Mouse (Mus musculus): ENCODE measurements at regions not wholly inside any gene's neighbourhood (a gene's known extent, or its start where the extent isn't known, plus 50 kb on each side); places are given as distances from the start of the nearest gene placed in this dataset.

- H3K27me3 ChIP-seq (ENCODE audit: insufficient read depth, low read length): no peaks in the 10 kb centered on the region
- ATAC-seq (ENCODE audit: low FRiP score, low TSS enrichment): no peak
- H3K27ac ChIP-seq (ENCODE audit: low read length): no peak overlapping the region
- H3K9me3 ChIP-seq (ENCODE audit: low read length): no peaks in the 10 kb centered on the region
- H3K4me1 ChIP-seq (ENCODE audit: insufficient read depth, low read length): peaks cover 21% of the 10 kb centered on the region
- no peak overlapping the region for H3K4me2 ChIP-seq (replicated peaks; ENCODE audit: low read depth, low read length)
- WGBS: 71% methylated on average over 5 of the region's 5 CpGs
- no peak overlapping the region for H3K9ac ChIP-seq (replicated peaks; ENCODE audit: low read length)
- no peaks in the 10 kb centered on the region for H3K36me3 ChIP-seq (ENCODE audit: insufficient read depth, low read length)
- H3K4me3 ChIP-seq (ENCODE audit: low read length): no peak overlapping the region
Observed at GRCm38 (mm10) chr17:26356906-26357305, 57.7 kb upstream of the Neurl1b start.

- Histone ChIP-seq H3K36me3 (ENCODE audit: insufficient read depth, low read length) (no peaks in the 10 kb centered on the region), H3K4me2 (replicated peaks; ENCODE audit: low read depth, low read length) (no peak overlapping the region), H3K4me3 (ENCODE audit: low read length) (no peak overlapping the region), H3K27me3 (ENCODE audit: insufficient read depth, low read length) (no peaks in the 10 kb centered on the region), H3K9ac (replicated peaks; ENCODE audit: low read length) (no peak overlapping the region), H3K4me1 (ENCODE audit: insufficient read depth, low read length) (peaks cover 23% of the 10 kb centered on the region), H3K9me3 (ENCODE audit: low read length) (no peaks in the 10 kb centered on the region), H3K27ac (ENCODE audit: low read length) (no peak overlapping the region)
- WGBS: 20% methylated on average over 4 of the region's 4 CpGs
- ATAC-seq (ENCODE audit: low FRiP score, low TSS enrichment): peak; percentile 83
Observed at GRCm38 (mm10) chr17:26357784-26358183, 56.8 kb upstream of the Neurl1b start.

GRCm38 (mm10) chr17:26360711-26361110, 53.9 kb upstream of the Neurl1b start:
- ATAC-seq (ENCODE audit: low FRiP score, low TSS enrichment): no peak
- WGBS: 50% methylated on average over 6 of the region's 6 CpGs
- Histone ChIP-seq H3K4me3 (ENCODE audit: low read length) (no peak overlapping the region), H3K4me1 (ENCODE audit: insufficient read depth, low read length) (peaks cover 26% of the 10 kb centered on the region), H3K36me3 (ENCODE audit: insufficient read depth, low read length) (no peaks in the 10 kb centered on the region), H3K4me2 (replicated peaks; ENCODE audit: low read depth, low read length) (no peak overlapping the region), H3K9ac (replicated peaks; ENCODE audit: low read length) (no peak overlapping the region), H3K27me3 (ENCODE audit: insufficient read depth, low read length) (no peaks in the 10 kb centered on the region), H3K9me3 (ENCODE audit: low read length) (no peaks in the 10 kb centered on the region), H3K27ac (ENCODE audit: low read length) (no peak overlapping the region)

- peaks cover 30% of the 10 kb centered on the region for H3K4me1 ChIP-seq (ENCODE audit: insufficient read depth, low read length)
- no peaks in the 10 kb centered on the region for H3K36me3 ChIP-seq (ENCODE audit: insufficient read depth, low read length)
- H3K27me3 ChIP-seq (ENCODE audit: insufficient read depth, low read length): no peaks in the 10 kb centered on the region
- no peak overlapping the region for H3K9ac ChIP-seq (replicated peaks; ENCODE audit: low read length)
- ATAC-seq (ENCODE audit: low FRiP score, low TSS enrichment): no peak
- no peak overlapping the region for H3K27ac ChIP-seq (ENCODE audit: low read length)
- no peaks in the 10 kb centered on the region for H3K9me3 ChIP-seq (ENCODE audit: low read length)
- H3K4me3 ChIP-seq (ENCODE audit: low read length): no peak overlapping the region
- no peak overlapping the region for H3K4me2 ChIP-seq (replicated peaks; ENCODE audit: low read depth, low read length)
- 79% methylated on average over 7 of the region's 7 CpGs for WGBS
Observed at GRCm38 (mm10) chr17:26361420-26361819, 53.2 kb upstream of the Neurl1b start.

- Histone ChIP-seq H3K4me2 (replicated peaks; ENCODE audit: low read depth, low read length) (no peak overlapping the region), H3K9ac (replicated peaks; ENCODE audit: low read length) (no peak overlapping the region), H3K4me3 (ENCODE audit: low read length) (no peak overlapping the region), H3K9me3 (ENCODE audit: low read length) (no peaks in the 10 kb centered on the region), H3K27ac (ENCODE audit: low read length) (no peak overlapping the region), H3K36me3 (ENCODE audit: insufficient read depth, low read length) (no peaks in the 10 kb centered on the region), H3K4me1 (ENCODE audit: insufficient read depth, low read length) (peaks cover 34% of the 10 kb centered on the region), H3K27me3 (ENCODE audit: insufficient read depth, low read length) (no peaks in the 10 kb centered on the region)
- no peak for ATAC-seq (ENCODE audit: low FRiP score, low TSS enrichment)
- 58% methylated on average over 3 of the region's 3 CpGs for WGBS
Observed at GRCm38 (mm10) chr17:26361992-26362391, 52.6 kb upstream of the Neurl1b start.

- WGBS: 52% methylated on average over 12 of the region's 12 CpGs
- no peaks in the 10 kb centered on the region for H3K36me3 ChIP-seq (ENCODE audit: insufficient read depth, low read length)
- H3K4me1 ChIP-seq (ENCODE audit: insufficient read depth, low read length): peaks cover 42% of the 10 kb centered on the region
- no peaks in the 10 kb centered on the region for H3K27me3 ChIP-seq (ENCODE audit: insufficient read depth, low read length)
- H3K4me3 ChIP-seq (ENCODE audit: low read length): no peak overlapping the region
- no peak overlapping the region for H3K9ac ChIP-seq (replicated peaks; ENCODE audit: low read length)
- H3K27ac ChIP-seq (ENCODE audit: low read length): no peak overlapping the region
- no peak for ATAC-seq (ENCODE audit: low FRiP score, low TSS enrichment)
- H3K4me2 ChIP-seq (replicated peaks; ENCODE audit: low read depth, low read length): no peak overlapping the region
- H3K9me3 ChIP-seq (ENCODE audit: low read length): no peaks in the 10 kb centered on the region
Observed at GRCm38 (mm10) chr17:26362586-26363361, 51.9 kb upstream of the Neurl1b start.

GRCm38 (mm10) chr17:26363853-26364532, 50.6 kb upstream of the Neurl1b start:
- ATAC-seq (ENCODE audit: low FRiP score, low TSS enrichment): no peak
- no peak overlapping the region for H3K4me3 ChIP-seq (ENCODE audit: low read length)
- WGBS: 71% methylated on average over 5 of the region's 5 CpGs
- no peak overlapping the region for H3K27ac ChIP-seq (ENCODE audit: low read length)
- no peaks in the 10 kb centered on the region for H3K27me3 ChIP-seq (ENCODE audit: insufficient read depth, low read length)
- no peak overlapping the region for H3K4me2 ChIP-seq (replicated peaks; ENCODE audit: low read depth, low read length)
- no peaks in the 10 kb centered on the region for H3K9me3 ChIP-seq (ENCODE audit: low read length)
- no peak overlapping the region for H3K9ac ChIP-seq (replicated peaks; ENCODE audit: low read length)
- peaks cover 51% of the 10 kb centered on the region for H3K4me1 ChIP-seq (ENCODE audit: insufficient read depth, low read length)
- H3K36me3 ChIP-seq (ENCODE audit: insufficient read depth, low read length): no peaks in the 10 kb centered on the region

Data from kidney, embryonic 16.5 days (tissue).